Mouse (Mus musculus): ENCODE results near the gene Wdpcp.

GRCm38 (mm10) chr11:21566934-21567333, 5.1 kb upstream of the Wdpcp start:
- no peak for TF ChIP-seq GATA1 (IDR thresholded peaks at IDR 0.05; ENCODE audit: low read length)
- no peak for TF ChIP-seq TAL1 (IDR thresholded peaks at IDR 0.05; ENCODE audit: low read length)
